Mouse (Mus musculus) small intestine, adult 10 weeks (tissue): Measurements from ENCODE around the gene Actl6a. TPM values are rescaled to one million over a fixed set of nuclear protein-coding genes. Genes with fewer than 3 reads are reported as not detected.

Source experiments
- polyA plus RNA-seq: library from polyadenylated mRNA; stranded (reverse); fragments of 350-450 nt; fragmentation: Illumina TruSeq; extraction: RNeasy Lipid Tissue Mini Kit (QIAGEN cat#74804); gene quantifications from one replicate; pipeline ENCODE4 v1.2.3, GENCODE M21; 2014; ENCODE audit warnings: low replicate concordance

Actl6a gene
- polyA plus RNA-seq, result 41.7 TPM

GRCm38 (mm10) chr3:32705647-32706348 is at the start of gene Actl6a:
TSS of gene Actl6a (plus strand) at chr3:32706298.

GRCm38 (mm10) chr3:32736244-32737171 is 30.4 kb downstream of the Actl6a start, which contains the start of gene Ndufb5:
TSS of gene Ndufb5 (plus strand) at chr3:32736990.

GRCm38 (mm10) chr3:32737172-32737655 is 31.1 kb downstream of the Actl6a start, which contains the start of gene Mrpl47:
TSS of gene Mrpl47 (minus strand) at chr3:32737605.

Other genes with a start within 250 kb of the Actl6a start
- not detected for gene Kcnmb3, start 214.1 kb upstream of the Actl6a start, polyA plus RNA-seq
- gene Zfp639, start 196.0 kb upstream of the Actl6a start, polyA plus RNA-seq, result 79.6 TPM
- 200 TPM for gene Mfn1, start 176.8 kb upstream of the Actl6a start, polyA plus RNA-seq
- 11.5 TPM for gene Gnb4, start 89.7 kb upstream of the Actl6a start, polyA plus RNA-seq
- gene Ndufb5, start 30.7 kb downstream of the Actl6a start, polyA plus RNA-seq, result 395 TPM
- gene Mrpl47, start 31.3 kb downstream of the Actl6a start, polyA plus RNA-seq, result 66.6 TPM
- gene Usp13, start 111.2 kb downstream of the Actl6a start, polyA plus RNA-seq, result 0.22 TPM